Mouse (Mus musculus) monocyte, adult 5-6 weeks (primary cell): Measurements from ENCODE around the gene Plin1. TPM values are rescaled to one million over a fixed set of nuclear protein-coding genes. Genes with fewer than 3 reads are reported as not detected.
A peak's percentile ranks its signal among the peaks of the same experiment; 100 is the strongest.

Experiments used
- ATAC-seq: fragments of 153-309, 156-312 bp; replicated peaks from 2 replicates; pipeline ENCODE4 v1.8.0; 2017; ENCODE audit warnings: mild to moderate bottlenecking; ENCODE audit not compliant: low TSS enrichment, insufficient number of reproducible peaks, severe bottlenecking, poor library complexity, low FRiP score
- total RNA-seq: library from RNA; stranded (forward); fragments of 200-1000, 200-491, 200-594 nt; gene quantifications from 3 replicates; pipeline ENCODE4 v1.2.3, GENCODE M21; 2017

Gene Plin1
- not detected in 3 replicates for total RNA-seq

- no peak for ATAC-seq
Measured at GRCm38 (mm10) chr7:79732622-79733021, at the start of gene Plin1. Plin1 (minus strand) TSS chr7:79732903.

GRCm38 (mm10) chr7:79782516-79782855 lies 49.8 kb upstream of the Plin1 start:
- ATAC-seq = no peak

GRCm38 (mm10) chr7:79781826-79782515 lies 49.3 kb upstream of the Plin1 start:
- ATAC-seq = no peak

GRCm38 (mm10) chr7:79780647-79781626 lies 48.2 kb upstream of the Plin1 start:
- ATAC-seq = peak; percentile 90

GRCm38 (mm10) chr7:79771561-79772512 lies 39.1 kb upstream of the Plin1 start:
- ATAC-seq = no peak

- ATAC-seq = no peak
Measured at GRCm38 (mm10) chr7:79769664-79770063, 37.0 kb upstream of the Plin1 start.

- ATAC-seq = no peak
Measured at GRCm38 (mm10) chr7:79765991-79766390, 33.3 kb upstream of the Plin1 start.

- ATAC-seq = no peak
Measured at GRCm38 (mm10) chr7:79762106-79762505, 29.4 kb upstream of the Plin1 start.

GRCm38 (mm10) chr7:79761124-79761876 lies 28.6 kb upstream of the Plin1 start:
- no peak for ATAC-seq

- ATAC-seq = no peak
Measured at GRCm38 (mm10) chr7:79759766-79760165, 27.1 kb upstream of the Plin1 start.

- ATAC-seq = no peak
Measured at GRCm38 (mm10) chr7:79758176-79758575, 25.5 kb upstream of the Plin1 start.

GRCm38 (mm10) chr7:79756334-79756733 lies 23.6 kb upstream of the Plin1 start:
- ATAC-seq = no peak

- no peak for ATAC-seq
Measured at GRCm38 (mm10) chr7:79749511-79749910, 16.8 kb upstream of the Plin1 start.

GRCm38 (mm10) chr7:79747659-79748058 lies 15.0 kb upstream of the Plin1 start:
- no peak for ATAC-seq

- no peak for ATAC-seq
Measured at GRCm38 (mm10) chr7:79744585-79744984, 11.9 kb upstream of the Plin1 start.

GRCm38 (mm10) chr7:79744051-79744450 lies 11.3 kb upstream of the Plin1 start:
- ATAC-seq = no peak

- peak; percentile 87 for ATAC-seq
Measured at GRCm38 (mm10) chr7:79742659-79743536, 10.2 kb upstream of the Plin1 start, which contains the start of the genes Pex11a and Wdr93. Pex11a (minus strand) TSS chr7:79743131. Wdr93 (plus strand) TSS chr7:79743163.
